Mouse (Mus musculus) mature B cell (primary cell): ENCODE results near the gene Slc48a1.

Source experiments
- in situ Hi-C: fragments of 300-500 bp; cut with MboI; formaldehyde crosslinking; loops from 2 replicates; pipeline ENCODE4 v1.14.3; 2019

Gene Slc48a1

GRCm38 (mm10) chr15:97754476-97754875, 23.8 kb upstream of the Slc48a1 start:
- in situ Hi-C loops = no loop called here

GRCm38 (mm10) chr15:97755361-97755760, 23.0 kb upstream of the Slc48a1 start:
- in situ Hi-C loops = no loop called here

- in situ Hi-C loops = no loop called here
Observed at GRCm38 (mm10) chr15:97760006-97760405, 18.3 kb upstream of the Slc48a1 start.

DNA sequence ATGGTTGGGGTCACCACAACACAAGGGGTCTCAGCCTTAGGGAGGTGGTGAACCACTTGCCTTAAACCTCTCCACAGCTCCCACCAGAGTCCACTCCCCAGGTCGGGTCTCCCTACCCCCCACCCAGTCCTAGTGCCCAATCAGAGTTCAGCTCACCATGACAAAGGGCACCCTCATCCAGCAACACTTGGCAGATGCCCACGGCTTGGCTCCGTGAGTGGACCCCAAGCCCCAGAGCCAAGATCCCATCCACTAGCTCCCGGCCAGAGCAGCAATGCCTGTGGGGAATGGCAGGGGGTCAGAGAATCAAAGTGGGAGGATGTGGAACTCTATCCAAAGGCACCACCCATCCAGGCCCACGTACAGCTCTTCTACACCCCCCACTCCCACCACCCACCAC, 17.4 kb upstream of the Slc48a1 start:
- in situ Hi-C loops = no loop called here

- in situ Hi-C loops = no loop called here
Observed at GRCm38 (mm10) chr15:97761438-97761837, 16.9 kb upstream of the Slc48a1 start.

DNA sequence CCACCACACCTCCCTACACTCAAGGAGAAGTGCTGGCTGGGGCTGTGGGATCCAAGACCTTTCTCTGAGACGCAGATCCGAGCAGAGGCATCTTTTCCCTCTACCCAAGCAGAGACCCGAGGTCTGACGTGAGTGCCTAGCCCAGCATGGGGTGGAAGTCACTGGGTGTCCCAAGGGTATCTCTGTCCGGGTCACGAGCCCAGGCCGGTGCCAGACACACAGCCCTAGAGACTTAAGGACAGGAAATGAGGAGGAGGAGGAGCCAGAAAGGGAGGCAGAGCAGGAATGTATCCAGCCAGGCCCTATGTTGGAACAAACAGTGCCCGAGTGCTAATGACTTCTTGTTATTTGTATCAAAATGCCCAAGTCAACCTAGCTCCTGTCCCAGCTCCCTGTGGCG, 15.6 kb upstream of the Slc48a1 start:
- in situ Hi-C loops = no loop called here

DNA sequence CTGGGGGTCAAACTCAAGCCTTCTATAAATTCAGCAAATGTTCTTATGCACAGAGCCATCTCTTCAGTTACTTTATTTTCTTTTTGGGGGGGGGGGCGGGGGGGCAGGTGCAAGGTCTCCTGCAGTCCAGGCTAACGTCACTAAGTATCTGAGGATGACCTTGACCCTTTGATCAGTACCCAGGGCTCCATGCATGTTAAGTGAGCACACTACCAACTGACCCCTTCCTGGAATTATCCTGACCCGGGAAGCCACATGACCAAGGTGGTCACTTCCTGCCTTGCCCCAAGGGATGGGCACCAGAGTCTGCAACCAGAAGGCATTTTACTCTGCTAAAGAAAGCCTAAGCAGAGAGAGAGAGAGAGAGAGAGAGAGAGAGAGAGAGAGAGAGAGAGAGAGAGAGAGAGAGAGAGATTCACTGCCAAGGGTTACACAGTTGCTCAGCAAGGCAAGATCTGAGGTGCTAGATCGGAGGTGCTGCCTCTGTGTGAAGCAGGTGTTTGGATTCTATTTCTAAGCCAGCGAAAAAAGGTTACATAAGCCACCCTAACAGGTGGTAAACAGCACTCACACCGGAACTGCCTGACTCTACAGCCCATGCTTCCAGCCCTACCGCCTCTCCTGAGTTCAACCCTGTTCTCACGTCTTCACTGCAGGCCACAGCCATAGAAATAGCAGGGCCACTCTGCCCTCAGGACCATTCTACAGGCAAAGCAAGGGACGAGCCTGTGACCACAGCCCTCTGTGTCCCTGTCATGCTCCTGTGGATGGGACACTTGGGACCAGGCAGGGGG, 14.9 kb upstream of the Slc48a1 start:
- in situ Hi-C loops = no loop called here

- in situ Hi-C loops = no loop called here
Observed at GRCm38 (mm10) chr15:97764532-97764931, 13.8 kb upstream of the Slc48a1 start.

DNA sequence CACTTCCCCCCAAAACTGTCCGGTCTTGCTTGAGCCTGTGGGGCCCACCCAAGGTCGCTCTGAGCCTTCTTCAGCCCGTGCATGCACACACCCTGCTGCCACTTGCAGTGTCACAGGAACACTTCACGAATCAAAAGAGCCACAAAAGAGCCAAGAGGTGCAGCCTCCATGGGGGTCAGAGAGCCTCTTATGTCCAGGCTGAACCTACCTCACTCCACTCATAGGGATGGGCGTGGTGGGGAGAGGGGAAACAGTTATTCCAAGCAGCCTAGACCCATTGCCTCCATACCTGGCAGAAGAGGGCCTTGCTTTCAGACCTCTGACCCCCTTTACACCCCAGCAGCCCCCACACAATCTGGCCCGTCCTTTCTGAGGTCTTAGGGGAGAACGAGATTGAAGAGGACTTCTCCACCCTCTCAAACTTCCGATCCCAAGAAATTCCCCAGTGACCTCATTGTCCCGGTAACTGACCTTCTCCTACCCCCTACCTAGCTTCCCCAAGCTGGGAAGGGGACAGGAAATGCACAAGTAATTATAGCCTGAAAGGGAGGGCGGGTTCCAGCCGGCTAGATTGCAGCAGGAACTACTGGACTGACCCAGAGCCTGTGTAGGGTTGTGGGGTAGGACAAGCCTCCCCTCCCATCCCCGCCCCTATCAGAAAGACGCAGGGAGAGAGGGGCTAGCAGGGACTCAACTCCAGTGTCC, 13.1 kb upstream of the Slc48a1 start:
- in situ Hi-C loops = no loop called here

- in situ Hi-C loops = no loop called here
Observed at GRCm38 (mm10) chr15:97766194-97766593, 12.1 kb upstream of the Slc48a1 start.

DNA sequence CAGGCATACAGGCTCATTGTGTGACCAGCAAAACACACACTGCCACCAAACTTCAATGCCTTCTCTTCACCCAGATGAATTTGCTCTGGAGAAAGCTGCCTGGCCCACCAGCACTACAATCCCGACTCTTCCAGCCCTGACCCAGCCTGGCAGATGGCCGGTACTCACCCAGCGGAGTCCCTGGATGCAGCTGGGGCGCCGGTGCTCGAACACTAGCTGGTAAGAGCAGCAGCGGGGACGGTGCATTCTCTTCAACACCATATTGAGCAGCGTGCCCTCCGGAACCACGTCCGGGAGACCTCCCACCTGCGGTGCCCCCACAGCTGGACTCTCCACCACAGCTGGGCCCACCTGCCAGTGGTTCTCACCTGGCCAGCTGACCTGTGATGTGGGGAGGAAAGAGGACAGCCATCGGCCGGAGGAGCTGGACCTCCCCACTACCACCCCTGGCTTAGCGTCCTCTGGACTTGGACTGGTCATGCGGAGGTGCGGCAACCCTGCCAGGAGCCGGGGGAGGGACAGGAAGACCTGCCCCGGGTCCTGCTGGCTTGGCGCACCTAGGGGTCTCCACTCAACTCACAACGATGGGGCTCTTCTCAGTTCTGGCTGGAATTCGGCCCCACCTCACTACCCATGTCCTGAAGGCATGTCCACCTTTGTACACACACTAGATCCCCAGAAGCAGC, 11.6 kb upstream of the Slc48a1 start:
- in situ Hi-C loops = no loop called here

DNA sequence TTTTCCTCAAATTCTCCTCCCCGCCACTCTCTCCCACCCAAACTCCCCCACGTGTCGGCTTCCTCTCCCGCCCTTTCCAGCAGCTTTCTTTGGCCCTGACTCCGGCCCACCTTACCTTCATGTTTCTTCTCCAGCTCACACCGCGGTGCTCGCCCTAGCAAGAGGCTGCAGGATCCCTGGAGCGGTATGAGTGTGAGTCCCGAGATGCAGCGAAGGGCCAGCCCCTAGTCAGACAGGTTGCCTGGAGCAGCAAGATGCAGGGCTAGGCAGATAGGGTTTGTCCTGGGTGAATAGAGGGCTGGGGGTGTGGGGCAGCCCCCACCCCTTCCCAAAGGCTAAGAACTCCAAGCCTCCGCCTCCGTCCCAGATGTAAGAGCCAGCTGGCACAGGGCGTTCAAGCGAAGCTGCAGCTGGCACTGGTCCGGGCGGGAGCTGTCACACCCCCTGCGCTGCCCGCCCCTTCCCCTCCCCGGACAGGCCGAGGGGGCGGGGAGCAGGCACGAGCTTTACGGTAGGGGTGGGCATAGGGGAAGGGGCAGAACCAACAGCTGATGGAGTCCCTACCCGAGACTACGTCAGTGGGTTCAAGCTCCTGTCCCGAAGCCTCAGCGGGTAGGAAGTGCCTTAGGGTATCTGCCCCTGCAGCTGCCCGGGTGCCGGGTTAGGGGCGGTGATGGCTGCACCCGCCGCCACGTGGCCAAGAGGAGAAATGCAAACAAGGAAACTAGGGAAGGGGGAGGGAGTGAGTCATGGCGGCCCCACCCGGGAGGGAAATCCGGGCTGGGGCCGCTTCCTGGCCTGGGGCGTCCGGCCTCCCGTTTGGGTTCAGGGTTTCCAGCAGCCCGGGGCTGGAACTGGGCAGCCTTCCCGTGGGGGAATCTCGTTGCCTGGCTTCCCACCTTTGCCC, 10.8 kb upstream of the Slc48a1 start, which contains the start of gene Rapgef3:
Gene Rapgef3 (minus strand): TSS at position 693 of the 907 bp plus-strand sequence.
- in situ Hi-C loops = no loop called here

- in situ Hi-C loops = no loop called here
Observed at GRCm38 (mm10) chr15:97768192-97768591, 10.1 kb upstream of the Slc48a1 start.

DNA sequence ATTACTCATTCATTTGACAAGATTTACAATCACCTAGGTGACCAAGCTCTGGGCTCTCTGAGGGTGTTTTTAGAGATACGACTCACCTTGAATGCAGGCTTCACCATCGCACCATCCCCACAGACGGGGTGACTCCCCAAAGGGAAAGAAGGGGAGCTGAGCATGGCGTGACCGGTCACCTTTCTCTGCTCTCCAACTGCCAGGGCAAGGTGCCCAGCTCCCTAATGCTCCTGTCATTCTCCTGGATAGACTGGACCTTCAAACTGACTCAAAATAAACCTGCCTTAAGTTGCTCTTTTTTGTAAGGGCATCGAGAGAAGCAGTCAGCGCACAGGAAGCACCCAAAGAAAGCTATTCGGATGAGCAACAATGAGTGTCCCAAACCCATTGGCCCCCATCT, 8.0 kb upstream of the Slc48a1 start:
- in situ Hi-C loops = no loop called here

DNA sequence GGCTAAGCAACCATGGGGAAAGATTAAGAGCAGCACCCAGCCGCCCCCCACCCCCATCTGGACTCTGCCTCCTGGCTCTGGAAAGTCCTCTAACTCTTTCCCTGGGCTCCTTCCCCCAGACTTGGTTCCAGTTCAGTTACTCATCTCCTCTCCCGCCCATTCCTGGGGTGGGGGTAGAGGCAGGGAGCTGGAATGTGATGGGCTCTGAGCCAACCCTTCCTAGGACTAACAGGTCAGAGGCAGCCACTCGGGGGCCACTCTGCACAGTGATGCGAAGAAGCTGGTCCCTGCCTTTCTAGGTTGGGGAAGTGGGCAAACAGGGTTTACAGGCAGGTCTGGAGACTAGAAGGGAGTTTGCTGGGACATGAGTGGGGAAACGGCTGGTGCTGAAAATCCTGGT, 5.2 kb upstream of the Slc48a1 start:
- in situ Hi-C loops = no loop called here

- in situ Hi-C loops = no loop called here
Observed at GRCm38 (mm10) chr15:97773961-97774370, 4.4 kb upstream of the Slc48a1 start.

- in situ Hi-C loops = no loop called here
Observed at GRCm38 (mm10) chr15:97776514-97776913, 1.8 kb upstream of the Slc48a1 start.

DNA sequence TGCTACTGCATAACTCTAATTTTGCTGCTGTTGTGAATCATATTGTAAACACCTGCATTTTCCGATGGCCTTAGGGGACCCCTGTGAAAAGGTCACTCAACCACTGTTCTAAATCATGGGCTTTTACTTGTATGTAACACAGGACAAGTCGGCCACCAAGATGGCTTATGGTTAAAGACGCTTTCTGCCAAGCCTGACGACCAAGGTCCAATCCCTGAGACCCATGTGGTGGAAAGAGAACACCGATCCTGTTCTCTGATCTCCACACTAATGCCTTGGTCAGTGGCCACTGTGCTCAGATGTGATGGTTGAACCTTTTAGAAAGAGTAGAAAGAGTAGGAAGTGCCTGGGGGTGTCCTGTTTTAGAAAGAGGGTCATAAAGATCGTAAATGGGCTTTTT, 1.4 kb upstream of the Slc48a1 start:
- in situ Hi-C loops = no loop called here

- in situ Hi-C loops = no loop called here
Observed at GRCm38 (mm10) chr15:97779576-97779975, 1.3 kb downstream of the Slc48a1 start.

- in situ Hi-C loops = loop anchor here (5.0 kb wide), 1 partner anchor 63 kb away; no protein-coding TSS in a partner anchor
Observed at GRCm38 (mm10) chr15:97780611-97781031, 2.3 kb downstream of the Slc48a1 start.

DNA sequence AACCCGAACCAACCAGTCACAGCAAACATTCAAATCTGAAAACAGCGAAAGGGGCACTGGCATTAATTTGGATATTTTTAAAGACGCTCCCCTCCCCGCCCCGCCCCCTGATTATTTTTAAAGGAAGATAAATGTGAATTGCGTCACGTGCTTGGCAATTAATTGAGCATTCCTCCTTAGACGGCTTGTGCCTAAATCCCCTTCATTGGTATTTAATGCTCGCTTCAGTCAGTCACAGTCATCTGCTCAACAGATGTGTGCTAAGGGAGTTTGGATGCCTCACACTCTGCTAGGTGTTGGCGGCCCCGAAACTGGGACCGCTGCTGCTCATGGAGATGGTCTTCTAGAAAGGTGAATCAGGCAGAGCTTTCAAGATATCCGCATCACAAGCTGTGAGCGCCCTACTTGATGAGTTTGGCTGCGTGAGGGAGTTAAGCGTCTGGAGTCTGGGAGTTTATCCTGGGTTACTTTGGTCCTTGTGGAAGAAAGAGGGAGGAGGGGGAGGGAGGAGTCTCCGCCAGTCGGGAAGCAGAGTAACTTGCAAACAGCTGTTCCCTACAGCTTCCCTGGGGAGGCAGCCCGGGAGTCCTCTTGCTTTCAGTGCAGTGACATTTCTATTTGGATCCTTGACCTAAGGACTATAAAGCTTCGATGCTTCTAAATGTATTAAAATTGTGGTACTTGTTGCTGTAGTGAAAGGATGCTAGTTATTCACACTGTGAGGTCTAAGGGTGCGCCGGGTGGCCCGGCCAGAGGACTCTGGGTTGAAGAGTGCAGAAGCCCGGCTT, 3.8 kb downstream of the Slc48a1 start:
- in situ Hi-C loops = loop anchor here (5.0 kb wide), 1 partner anchor 65 kb away; no protein-coding TSS in a partner anchor
